Mouse (Mus musculus) left cerebral cortex, adult 2 months (tissue): ENCODE data around the gene Minos1. TPM values are rescaled to one million over a fixed set of nuclear protein-coding genes. Genes with fewer than 3 reads are reported as not detected.
A peak's percentile ranks its signal among the peaks of the same experiment; 100 is the strongest.

Source experiments
- DNase-seq, 2 experiments: peaks; one replicate each; pipeline ENCODE4 v3.0.0; 2021 to 2022; ENCODE audit warnings: low spot score in 2 of 2, mixed read lengths in 1 of 2; ENCODE audit errors: extremely low spot score in 1 of 2
- H3K27ac ChIP-seq: fragments of 200-600 bp; 2 replicates; pipeline ENCODE4 v1.8.1; 2022
- H3K4me3 ChIP-seq: fragments of 200-600 bp; 2 replicates; pipeline ENCODE4 v1.8.1; 2022
- CTCF ChIP-seq: fragments of 200-600 bp; IDR thresholded peaks from 2 replicates; pipeline ENCODE4 v1.8.1; 2022; ENCODE audit warnings: antibody characterized with exemption, mild to moderate bottlenecking, moderate library complexity
- intact Hi-C: fragments of 180-260 bp; cut with DNase I; formaldehyde crosslinking; loops from one replicate; pipeline ENCODE4 v1.15.1; 2025
- total RNA-seq, 2 experiments: library from RNA; stranded (reverse); gene quantifications; 2 replicates each; pipeline ENCODE4 v1.2.3; 2021

Gene Minos1
- total RNA-seq, 2 experiments from 2014 or later = 197 TPM

GRCm38 (mm10) chr4:139115721-139116120 lies 15.2 kb downstream of the Minos1 start:
- Histone ChIP-seq H3K4me3 (no peak overlapping the region), H3K27ac (no peak overlapping the region)
- DNase-seq = no peak
- intact Hi-C loops = no loop called here
- peak; percentile 17; the same call in 1 of the 2 replicates for TF ChIP-seq CTCF

DNA sequence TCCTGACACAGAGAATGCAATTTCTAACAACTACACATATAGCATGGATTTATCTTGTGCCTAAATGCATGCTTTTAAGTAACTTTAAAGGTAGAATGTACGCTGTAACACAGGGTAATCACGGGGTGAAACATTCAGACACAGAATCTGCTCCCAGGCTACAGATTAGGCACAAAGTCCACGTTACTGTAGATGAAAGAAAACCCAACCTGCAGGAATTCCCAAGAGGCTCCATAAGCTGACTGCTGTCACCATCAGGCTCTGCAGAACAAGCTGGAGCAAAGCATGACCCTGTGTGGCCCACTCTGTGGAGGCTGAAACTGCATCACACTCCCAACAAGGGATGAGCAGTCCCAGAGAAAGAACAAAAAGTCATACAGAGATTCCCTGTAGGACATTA lies 18.4 kb downstream of the Minos1 start:
- no peak for TF ChIP-seq CTCF
- DNase-seq = no peak
- Histone ChIP-seq H3K4me3 (no peak overlapping the region), H3K27ac (no peak overlapping the region)
- intact Hi-C loops = no loop called here

DNA sequence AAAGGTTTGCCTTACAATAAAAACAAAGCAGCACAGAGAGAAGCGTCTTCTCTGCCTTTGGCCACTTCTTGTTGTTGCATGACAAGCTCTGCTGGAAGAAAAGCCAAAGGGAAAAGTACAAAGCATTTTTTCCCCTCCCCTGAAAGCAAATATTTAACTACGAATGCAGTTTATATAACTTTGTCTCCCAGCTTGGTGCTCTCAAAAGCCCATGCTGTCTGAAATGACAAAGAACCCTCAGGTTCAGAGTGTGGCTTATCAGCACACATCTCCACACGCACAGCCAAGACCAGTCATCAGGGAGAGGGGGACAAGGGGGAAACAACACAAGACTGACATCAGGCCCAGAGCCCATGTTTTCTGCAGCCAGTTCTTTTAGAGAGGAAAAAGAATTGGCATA lies 19.5 kb downstream of the Minos1 start:
- no peak overlapping the region; the same call in 1 of the 2 replicates for H3K27ac ChIP-seq
- DNase-seq = no peak
- intact Hi-C loops = no loop called here
- no peak overlapping the region for H3K4me3 ChIP-seq
- TF ChIP-seq CTCF = no peak

- intact Hi-C loops = no loop called here
- no peak for DNase-seq
- no peak overlapping the region for H3K4me3 ChIP-seq
- TF ChIP-seq CTCF = no peak
- no peak overlapping the region; the same call in 1 of the 2 replicates for H3K27ac ChIP-seq
Measured at GRCm38 (mm10) chr4:139110858-139111257, 20.1 kb downstream of the Minos1 start.

DNA sequence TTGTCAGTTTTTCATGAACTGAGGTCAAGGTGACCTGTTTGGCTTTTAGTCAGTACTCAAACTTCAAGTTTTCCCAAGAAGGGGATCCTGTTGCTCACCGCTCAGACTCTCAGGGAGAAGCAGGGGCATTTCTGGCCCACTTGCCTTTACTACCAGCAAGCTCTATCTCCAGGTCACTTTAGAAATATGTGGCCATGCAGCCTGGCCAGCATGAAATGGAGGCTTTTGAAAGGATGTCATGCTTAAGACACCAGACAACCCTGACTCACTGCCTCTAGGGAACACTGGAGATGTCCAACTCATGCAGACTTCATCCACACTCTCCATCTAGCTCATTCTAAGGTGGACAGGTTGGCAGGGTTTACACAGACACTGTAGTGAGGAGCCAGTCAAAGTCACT lies 25.5 kb downstream of the Minos1 start:
- intact Hi-C loops = no loop called here
- Histone ChIP-seq H3K27ac (no peak overlapping the region), H3K4me3 (no peak overlapping the region)
- DNase-seq = no peak
- TF ChIP-seq CTCF = no peak

DNA sequence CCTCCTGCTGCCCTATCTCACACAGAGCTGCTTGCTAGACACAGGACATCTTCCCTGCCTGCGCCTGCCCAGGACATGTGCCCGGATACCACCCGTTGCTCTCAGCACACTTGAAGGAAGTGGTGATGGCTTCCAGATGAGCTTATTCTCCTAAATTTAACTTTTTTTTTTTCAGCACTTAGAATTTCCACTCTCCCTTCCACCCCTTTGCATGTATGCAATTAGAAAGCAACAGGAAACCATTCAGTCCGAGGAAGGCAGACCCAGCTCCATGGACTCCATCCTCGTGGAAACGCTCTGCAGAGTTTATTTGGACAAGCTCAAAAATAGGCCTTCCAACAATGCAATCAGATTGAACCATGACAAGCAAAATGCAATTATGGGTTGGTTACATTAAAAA lies 29.4 kb downstream of the Minos1 start:
- Histone ChIP-seq H3K27ac (no peak overlapping the region), H3K4me3 (no peak overlapping the region)
- intact Hi-C loops = no loop called here
- no peak for DNase-seq
- no peak for TF ChIP-seq CTCF

DNA sequence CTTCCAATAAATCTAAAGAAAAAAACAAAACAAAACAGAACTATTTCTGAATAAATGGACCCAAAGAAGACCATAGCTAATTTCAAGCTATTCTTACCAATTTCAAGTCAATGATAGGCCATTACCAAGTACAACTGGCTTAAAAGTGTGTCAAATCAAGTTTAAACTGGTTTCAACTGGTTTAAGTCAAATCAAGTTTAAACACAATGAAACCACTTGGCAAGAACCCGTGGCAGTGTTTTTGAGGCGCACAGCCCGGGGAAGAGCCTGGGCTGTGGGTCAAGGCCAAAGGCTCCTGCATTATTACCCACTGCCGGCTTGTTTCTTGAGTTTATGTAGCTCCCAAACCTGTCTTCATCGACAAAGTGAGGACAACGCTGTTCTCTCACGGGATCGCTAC lies 30.6 kb downstream of the Minos1 start:
- DNase-seq = no peak
- intact Hi-C loops = no loop called here
- TF ChIP-seq CTCF = no peak
- H3K27ac ChIP-seq = no peak overlapping the region
- no peak overlapping the region for H3K4me3 ChIP-seq

DNA sequence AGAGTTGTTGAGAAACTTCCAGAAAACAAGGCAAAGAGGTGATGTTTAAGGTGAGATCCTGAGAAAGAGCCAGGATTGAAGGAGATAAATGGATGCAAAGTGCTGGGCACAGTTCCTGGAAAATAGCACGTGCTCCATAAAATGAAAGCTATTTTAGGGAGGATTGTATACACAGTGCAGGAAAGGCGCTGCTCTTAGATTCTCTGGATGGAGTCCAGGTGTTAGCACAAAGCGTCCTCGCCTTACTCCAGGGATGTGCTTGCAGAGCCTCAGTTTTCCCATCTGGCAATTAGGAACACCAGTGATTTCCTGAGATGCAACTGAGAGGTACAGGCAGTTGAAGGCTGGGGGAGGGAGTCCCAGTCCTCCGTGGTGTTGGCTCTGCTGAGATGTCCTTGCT lies 34.7 kb downstream of the Minos1 start:
- TF ChIP-seq CTCF = no peak
- Histone ChIP-seq H3K27ac (no peak overlapping the region), H3K4me3 (no peak overlapping the region)
- intact Hi-C loops = no loop called here
- no peak for DNase-seq

- no peak overlapping the region for H3K27ac ChIP-seq
- no peak for DNase-seq
- intact Hi-C loops = no loop called here
- no peak for TF ChIP-seq CTCF
- H3K4me3 ChIP-seq = no peak overlapping the region
Measured at GRCm38 (mm10) chr4:139095406-139095805, 35.5 kb downstream of the Minos1 start.

DNA sequence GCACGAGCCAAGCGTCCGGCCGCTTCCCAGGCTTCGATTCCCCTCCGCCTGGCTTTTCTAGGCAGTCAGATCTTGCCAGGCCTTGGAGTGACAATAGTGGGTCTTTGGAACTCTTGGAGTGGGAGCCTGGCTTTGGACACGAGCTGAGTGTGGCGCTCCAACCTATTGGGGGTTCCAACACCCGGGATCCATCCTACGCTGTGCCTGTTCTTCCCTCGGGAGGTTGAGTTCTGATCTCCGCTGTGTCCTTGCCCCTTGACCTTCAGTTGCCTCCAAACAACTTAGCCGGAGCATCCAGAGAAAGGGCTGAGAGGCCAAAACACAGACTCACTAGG lies 37.8 kb downstream of the Minos1 start:
- intact Hi-C loops = loop anchor here (2.0 kb wide), 1 partner anchor 38 kb away; the partner anchor contains the start of gene Minos1
- 0 out of 2 replicates have a peak overlapping the region, but pooled peaks have one; percentile 16 for H3K27ac ChIP-seq
- DNase-seq = no peak
- TF ChIP-seq CTCF = no peak
- H3K4me3 ChIP-seq = peak overlapping the region; percentile 57; the same call in 1 of the 2 replicates

- Histone ChIP-seq H3K4me3 (peak within 1 kb of the TSS; percentile 57), H3K27ac (peak within 1 kb of the TSS; percentile 70)
- intact Hi-C loops = loop anchor here (2.0 kb wide), 1 partner anchor 38 kb away; the partner anchor contains the start of gene Minos1
- DNase-seq = peak in 1 of 2 experiments; percentile 52
- TF ChIP-seq CTCF = no peak; the same call in 1 of the 2 replicates
Measured at GRCm38 (mm10) chr4:139092356-139093195, 38.3 kb downstream of the Minos1 start, which contains the start of gene Nbl1. Gene Nbl1 (minus strand): TSS chr4:139092993.

- intact Hi-C loops = loop anchor here (2.0 kb wide), 1 partner anchor 39 kb away; the partner anchor contains the start of gene Minos1
- TF ChIP-seq CTCF = no peak
- DNase-seq = no peak
- H3K27ac ChIP-seq = peak overlapping the region; percentile 44
- peak overlapping the region; percentile 57 for H3K4me3 ChIP-seq
Measured at GRCm38 (mm10) chr4:139091478-139092355, 39.2 kb downstream of the Minos1 start.
